Mouse (Mus musculus) liver, adult 10 weeks (tissue): ENCODE data around the gene Smok2b. TPM values are rescaled to one million over a fixed set of nuclear protein-coding genes. Genes with fewer than 3 reads are reported as not detected.

ENCODE experiments used
- polyA plus RNA-seq: library from polyadenylated mRNA; stranded (reverse); fragments of 350-450 nt; fragmentation: Illumina TruSeq; extraction: RNeasy Lipid Tissue Mini Kit (QIAGEN cat#74804); gene quantifications from one replicate; pipeline ENCODE4 v1.2.3, GENCODE M21; 2014; ENCODE audit warnings: low read depth, low replicate concordance

Gene Smok2b
- not detected for polyA plus RNA-seq

GRCm38 (mm10) chr17:13229957-13230356, at the start of gene Smok2b:
Gene Smok2b (plus strand): TSS chr17:13230257.

GRCm38 (mm10) chr17:13220888-13221287, 9.2 kb upstream of the Smok2b start, which contains the start of gene Smok2a:
Gene Smok2a (plus strand): TSS chr17:13221188.

Other genes with a start within 250 kb of the Smok2b start
- 55.4 TPM for gene Wtap, start 236.1 kb upstream of the Smok2b start, polyA plus RNA-seq
- 170 TPM for gene Sod2, start 223.4 kb upstream of the Smok2b start, polyA plus RNA-seq
- gene Gpr31b, start 178.0 kb upstream of the Smok2b start, polyA plus RNA-seq: not detected
- 0.26 TPM for gene Tcp10b, start 169.2 kb upstream of the Smok2b start, polyA plus RNA-seq
- not detected for gene Unc93a, start 98.4 kb upstream of the Smok2b start, polyA plus RNA-seq
- not detected for gene Smok2a, start 9.1 kb upstream of the Smok2b start, polyA plus RNA-seq
- not detected for gene Tcp10c, start 124.3 kb downstream of the Smok2b start, polyA plus RNA-seq